Mouse (Mus musculus): Measurements from ENCODE around the gene Gm20388. TPM values are rescaled to one million over a fixed set of nuclear protein-coding genes. Genes with fewer than 3 reads are reported as not detected.
A peak's percentile ranks its signal among the peaks of the same experiment; 100 is the strongest.

Gene Gm20388
- total RNA-seq, 2 experiments from 2014 or later: 4.0 TPM; not detected in 1

DNA sequence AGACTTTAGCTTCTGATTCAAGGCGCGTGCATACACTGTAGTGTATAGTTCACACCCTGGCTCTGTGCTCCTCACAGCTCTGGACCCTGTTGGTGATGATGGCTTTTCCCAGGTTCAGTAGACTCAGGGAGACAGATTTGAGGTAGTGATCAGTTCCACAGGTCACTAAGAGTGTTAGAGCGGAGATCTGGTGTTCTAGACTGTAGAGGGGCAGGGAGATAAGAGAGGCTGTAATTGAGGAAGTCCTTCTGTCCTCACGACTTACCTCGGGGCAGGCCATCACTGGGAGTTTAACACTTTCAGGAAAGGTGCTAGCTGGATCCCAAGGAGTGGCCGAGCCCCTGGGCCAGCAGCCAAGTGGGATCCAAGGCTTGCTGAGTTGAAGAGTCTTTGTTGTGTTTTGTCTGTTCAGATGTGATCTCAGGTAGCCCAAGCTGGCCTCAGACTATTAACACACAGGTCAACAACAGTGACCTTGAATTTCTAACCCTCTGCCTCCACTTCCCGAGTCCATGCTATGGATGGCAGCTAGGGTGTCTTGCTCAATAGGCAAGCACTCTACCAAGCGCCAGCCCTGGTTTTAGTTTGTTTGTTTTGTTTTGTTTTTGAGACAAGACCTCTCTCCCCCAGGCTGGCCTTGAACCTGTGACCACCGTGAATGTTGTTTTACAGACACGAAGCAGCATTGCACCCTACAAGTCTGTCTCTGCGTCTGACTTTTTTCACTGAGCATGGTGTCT is 564.0 kb downstream of the Gm20388 start:
- no peak for DNase-seq

- DNase-seq: no peak
Observed at GRCm38 (mm10) chr8:120475462-120476201, 565.0 kb downstream of the Gm20388 start.

DNA sequence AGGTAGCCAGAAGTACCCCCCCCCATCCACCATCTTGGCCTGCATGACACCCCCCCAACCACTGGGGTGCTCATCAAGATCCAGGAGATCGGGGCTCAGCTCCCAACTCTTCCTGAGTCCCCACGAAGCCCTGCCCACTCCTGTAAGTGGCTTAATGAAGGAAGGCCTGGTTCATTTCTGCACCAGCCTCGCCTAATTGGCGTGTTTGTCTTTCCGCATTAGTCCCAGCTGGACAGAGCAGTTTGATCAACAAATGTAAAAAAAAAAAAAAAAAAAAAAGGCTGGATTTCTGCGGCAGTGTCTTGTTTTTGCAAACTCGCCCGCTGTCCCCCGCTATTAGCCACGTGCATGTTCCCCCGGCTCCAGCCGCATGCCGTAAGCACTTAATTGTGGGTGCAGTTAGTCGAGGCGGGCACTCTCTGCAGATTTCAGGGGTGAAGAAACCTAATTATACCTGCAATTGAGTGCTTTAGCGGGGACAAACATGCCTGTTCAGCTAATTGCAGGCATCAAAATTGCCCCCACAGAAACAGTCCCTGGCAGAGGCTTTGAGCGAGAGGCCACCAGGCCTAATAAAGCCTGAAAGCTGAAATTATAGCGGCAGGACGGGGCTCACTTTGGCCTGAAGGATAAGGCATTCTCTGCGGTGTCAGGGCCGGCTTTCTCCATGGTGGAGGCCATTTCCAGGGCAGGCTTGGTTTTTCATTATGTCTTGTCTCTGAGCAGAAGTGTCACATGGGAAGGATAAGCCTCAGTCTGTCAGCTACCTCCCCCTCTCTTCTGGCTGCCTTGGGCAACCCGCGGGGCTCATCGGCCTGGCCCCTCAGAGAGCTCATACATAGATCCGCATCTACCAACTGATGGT is 566.3 kb downstream of the Gm20388 start:
- no peak for DNase-seq

GRCm38 (mm10) chr8:120478754-120479153 is 568.1 kb downstream of the Gm20388 start:
- no peak for DNase-seq

- DNase-seq: no peak
Observed at GRCm38 (mm10) chr8:120479691-120480090, 569.0 kb downstream of the Gm20388 start.

- DNase-seq: no peak
Observed at GRCm38 (mm10) chr8:120482015-120482689, 571.5 kb downstream of the Gm20388 start.

DNA sequence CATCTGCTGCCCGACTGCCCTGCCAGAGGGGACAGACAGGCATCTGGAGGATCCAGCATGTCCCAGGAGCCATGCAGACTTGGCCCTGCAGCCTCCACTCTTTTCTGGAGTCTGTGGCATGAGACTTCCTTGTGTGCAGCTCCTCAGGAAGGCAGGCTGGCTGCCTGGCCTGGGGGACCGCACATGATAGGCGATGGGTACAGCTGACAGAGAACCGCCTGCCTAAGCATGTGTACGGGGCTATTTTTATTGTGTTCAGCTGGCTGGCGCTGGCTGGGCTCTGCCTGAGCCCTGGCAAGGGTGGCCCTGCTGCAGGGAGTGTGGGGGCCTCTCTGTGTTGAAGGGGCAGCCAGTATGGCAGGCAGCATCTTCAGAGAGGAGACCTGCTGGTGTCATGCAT is 573.8 kb downstream of the Gm20388 start:
- DNase-seq: peak in 1 of 2 experiments; percentile 67

- no peak for DNase-seq
Observed at GRCm38 (mm10) chr8:120485116-120485515, 574.5 kb downstream of the Gm20388 start.

DNA sequence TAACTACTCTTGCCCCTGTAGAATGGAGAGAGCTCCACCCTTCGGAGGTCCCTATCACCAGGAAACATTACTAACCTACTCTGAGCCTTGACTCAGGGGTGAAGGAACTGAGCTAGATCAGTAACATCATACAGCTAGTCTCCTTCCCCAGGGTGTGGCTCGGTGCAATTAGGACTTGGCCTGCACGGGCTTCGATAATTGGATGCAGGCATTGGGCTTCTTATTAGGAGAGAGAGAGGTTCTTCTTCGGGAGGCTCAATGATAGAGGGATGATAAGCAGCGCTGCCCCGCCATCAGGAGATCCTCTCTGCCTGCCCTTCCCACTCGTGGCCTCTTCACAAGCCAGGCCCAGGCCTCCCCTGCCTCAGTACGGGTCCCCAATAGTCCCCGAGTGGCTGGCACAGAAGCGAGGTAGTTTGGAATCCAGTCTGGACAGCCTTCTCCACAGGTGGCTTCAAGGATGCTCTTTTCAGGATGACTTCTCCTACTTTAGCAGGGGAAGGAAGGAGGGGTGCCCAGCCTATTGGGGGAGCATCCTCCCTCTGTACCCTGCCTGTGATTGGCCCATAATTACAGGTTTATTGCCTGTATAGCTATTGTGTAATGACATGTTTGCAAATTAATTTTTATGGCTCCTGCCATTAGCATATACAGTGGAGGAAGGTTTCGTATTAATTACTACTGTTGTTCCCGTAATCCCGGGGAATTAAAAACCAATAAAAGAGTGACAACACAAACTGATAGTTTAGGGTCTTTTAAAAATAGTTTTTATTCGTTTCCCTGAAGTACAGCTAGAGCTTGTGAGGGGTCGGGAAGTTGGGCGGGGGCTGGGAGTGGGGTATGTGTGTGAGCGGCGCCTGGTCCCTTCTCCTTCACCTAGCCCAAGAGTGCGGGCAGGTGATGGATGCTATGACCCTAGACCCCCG is 575.2 kb downstream of the Gm20388 start:
- DNase-seq: no peak

- peak; percentile 77 to 84 for DNase-seq
Observed at GRCm38 (mm10) chr8:120486477-120487376, 576.1 kb downstream of the Gm20388 start.

- peak in 1 of 2 experiments; percentile 77 for DNase-seq
Observed at GRCm38 (mm10) chr8:120487377-120487728, 576.7 kb downstream of the Gm20388 start.

DNA sequence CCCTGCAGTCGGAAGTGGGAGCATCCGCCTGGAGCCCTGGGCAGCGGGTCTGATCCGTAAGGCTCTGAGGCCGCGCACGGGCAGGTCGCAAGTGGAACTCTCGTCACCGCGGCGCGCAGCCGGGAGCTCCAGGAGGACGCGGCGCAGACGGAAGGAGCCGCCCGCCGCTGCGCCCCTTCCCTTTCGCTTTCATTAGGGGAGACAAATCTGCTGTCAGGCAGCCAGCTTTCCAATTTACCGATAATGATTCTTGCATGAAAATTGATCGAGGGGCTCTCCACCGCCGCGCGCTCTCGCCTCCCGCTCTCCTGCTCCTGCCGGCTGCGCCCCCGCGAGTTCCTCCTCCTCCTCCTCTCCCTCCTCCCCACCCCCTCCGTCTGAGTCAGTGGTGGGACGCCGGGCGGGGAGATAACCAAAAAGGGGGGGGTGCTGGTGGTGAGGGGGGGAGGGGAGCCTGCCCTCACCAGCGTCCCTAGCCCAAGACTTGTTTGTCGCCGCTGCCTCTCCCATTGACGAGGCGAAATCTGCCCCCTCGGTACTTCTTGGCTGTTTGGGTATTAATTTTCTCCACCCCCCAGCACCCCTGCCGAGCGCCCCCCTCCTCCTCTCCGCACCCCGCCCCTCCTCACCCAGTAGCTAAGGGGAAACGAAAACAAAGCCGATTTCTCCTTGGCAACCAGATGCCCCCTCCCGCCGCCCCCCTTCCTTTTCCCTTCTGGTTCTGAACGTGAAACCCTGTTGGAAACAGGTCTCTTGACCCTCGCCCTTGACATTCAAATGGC is 577.3 kb downstream of the Gm20388 start:
- peak; percentile 75 to 77 for DNase-seq

DNA sequence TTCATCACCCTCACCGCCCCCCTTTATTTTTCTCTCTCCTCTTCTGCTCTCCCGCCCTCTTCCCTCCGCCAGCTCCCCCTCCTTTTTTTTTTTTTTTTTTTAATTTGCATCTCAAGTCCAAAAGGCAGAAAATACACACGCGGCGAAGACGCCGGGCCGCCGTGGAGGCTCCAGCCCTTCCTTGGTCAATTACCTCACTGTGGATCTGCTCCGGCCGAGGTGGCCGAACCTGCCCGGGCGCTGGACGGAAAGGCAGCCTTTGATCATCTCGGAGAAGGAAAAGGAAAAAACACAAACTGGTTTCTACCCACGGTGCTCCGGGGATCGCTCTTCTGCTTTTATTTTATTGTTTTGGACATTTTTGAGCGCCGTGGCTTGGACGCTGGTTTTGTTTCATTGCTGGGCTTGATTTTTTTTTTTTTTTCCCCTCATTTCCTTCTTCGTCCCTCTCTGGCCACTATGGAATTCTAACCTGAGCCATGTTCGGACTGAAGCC is 578.0 kb downstream of the Gm20388 start:
- DNase-seq: peak in 1 of 2 experiments; percentile 61

DNA sequence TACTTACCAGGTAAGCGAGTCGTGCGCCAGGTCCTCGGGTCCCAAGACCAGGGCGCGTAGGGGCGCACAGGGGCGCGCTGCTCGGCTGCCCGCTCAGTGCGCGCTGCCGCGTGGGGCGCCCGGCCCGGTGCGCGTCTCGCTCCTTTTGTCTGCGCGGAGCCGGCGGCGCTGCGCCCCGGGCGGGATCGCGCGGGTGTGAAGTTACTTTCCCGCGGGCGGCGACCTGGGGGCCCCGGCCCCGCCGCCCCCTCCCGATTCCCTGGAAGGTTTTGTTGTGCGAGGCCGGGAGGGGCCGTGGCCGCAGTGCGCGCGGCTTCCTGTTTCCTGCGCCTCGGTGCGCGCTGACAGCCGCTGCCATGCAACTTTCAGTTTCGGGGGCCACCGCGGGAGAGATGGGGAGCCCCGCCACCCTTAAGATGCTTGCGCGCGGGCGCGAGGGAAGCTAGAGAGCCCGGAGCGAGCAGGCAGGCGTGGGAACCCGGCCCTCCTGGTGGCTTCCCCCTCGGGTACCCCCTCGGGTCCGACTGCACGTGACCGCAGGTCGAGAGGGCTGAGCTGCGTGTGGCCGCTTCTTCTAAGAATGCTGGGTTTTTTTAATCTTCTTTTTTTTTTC is 578.6 kb downstream of the Gm20388 start:
- DNase-seq: peak; percentile 78 to 87

DNA sequence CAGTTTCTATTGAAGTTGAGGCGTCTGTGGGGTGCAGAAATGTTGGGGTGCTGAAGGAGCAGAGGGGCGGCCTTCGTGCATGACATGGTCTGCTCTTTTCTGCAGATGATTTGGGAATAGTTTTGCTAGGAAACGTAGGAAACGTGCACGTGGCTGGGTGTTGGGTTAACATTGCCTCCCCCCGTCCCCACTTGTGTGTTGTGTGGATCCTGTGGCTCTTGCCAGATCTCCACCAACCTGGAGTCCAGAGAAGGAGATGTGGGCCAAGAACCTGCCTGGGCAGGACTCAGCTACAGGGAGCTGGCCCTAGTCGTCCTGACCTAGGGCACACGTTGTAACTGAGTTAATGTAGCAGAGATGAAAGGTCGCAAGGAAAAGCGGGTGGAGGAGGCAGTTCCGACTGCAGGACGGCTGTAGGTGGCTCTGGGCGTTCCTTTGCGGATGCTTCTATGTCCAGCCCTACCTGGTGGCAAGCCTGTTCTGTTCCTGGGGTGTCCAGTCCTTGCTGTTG is 579.2 kb downstream of the Gm20388 start:
- no peak for DNase-seq

- no peak for DNase-seq
Observed at GRCm38 (mm10) chr8:120490354-120491141, 579.9 kb downstream of the Gm20388 start.

DNA sequence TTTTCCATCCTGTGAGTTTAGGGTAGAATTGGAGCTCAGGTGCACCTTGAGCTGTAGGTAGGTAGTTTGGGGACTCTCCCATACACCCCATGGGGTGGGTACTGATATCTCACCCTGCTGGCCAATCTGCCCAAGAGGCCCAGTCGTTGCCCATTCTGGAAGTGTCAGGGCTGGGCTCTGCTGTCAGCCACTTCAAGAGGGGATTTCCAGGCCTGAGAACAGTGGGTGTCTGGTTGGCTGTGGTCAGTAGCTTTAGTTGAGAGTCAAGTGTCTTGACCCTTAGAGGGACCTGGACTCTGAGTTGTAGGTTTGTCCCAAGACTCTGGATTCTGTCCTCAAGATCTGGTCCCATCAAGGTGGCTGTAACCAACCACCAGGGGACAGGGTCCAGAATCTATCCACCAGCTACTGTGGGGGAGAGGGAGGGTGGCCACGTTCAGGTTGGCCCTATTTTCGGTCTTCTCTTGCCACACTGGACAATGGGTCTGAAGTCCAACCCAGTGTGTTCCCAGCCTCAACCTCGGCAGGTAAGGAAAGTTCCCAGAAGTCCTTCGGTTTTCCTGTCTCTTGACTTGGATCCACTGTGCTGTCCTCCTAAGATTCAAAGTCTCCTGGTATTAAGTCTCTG is 580.6 kb downstream of the Gm20388 start:
- no peak for DNase-seq
